Mouse (Mus musculus): ENCODE measurements around the gene Ntn4. TPM values are rescaled to one million over a fixed set of nuclear protein-coding genes. Genes with fewer than 3 reads are reported as not detected.

The Ntn4 gene
- polyA plus RNA-seq, 1 experiment from 2014 or later = 0.76 TPM

GRCm38 (mm10) chr10:93642897-93643296, 2.4 kb downstream of the Ntn4 start:
- Histone ChIP-seq H3K9me3 (ENCODE audit: control insufficient read depth, low read length) (no peaks in the 10 kb centered on the region), H3K27me3 (ENCODE audit: control insufficient read depth, insufficient read depth, low read length) (no peaks in the 10 kb centered on the region), H3K9ac (ENCODE audit: low read length) (no peak overlapping the region), H3K4me1 (replicated peaks; ENCODE audit: control insufficient read depth, insufficient read depth) (0 out of 2 replicates have a peak, but pooled peaks cover 6% of the 10 kb centered on the region), H3K4me3 (ENCODE audit: low read depth, low read length) (no peak overlapping the region), H3K4me2 (replicated peaks; ENCODE audit: low read depth) (peak overlapping the region; percentile 100; the same call in 1 of the 2 replicates), H3K27ac (replicated peaks) (no peak overlapping the region), H3K36me3 (ENCODE audit: control insufficient read depth, insufficient read depth, low read length) (no peaks in the 10 kb centered on the region)
- DNase-seq (ENCODE audit: low spot score) (peak; percentile 70), ATAC-seq (ENCODE audit: low FRiP score, low TSS enrichment) (peak; percentile 77)
- TF ChIP-seq CTCF (IDR thresholded peaks at IDR 0.05; ENCODE audit: low read depth) = no peak
- no peak for TF ChIP-seq EP300 (optimal IDR thresholded peaks at IDR 0.05)
- 41% methylated on average over 8 of the region's 8 CpGs for WGBS

GRCm38 (mm10) chr10:93644451-93644941, 4.0 kb downstream of the Ntn4 start:
- Histone ChIP-seq H3K36me3 (ENCODE audit: control insufficient read depth, insufficient read depth, low read length) (no peaks in the 10 kb centered on the region), H3K4me3 (ENCODE audit: low read depth, low read length) (no peak overlapping the region), H3K4me2 (replicated peaks; ENCODE audit: low read depth) (no peak overlapping the region), H3K27me3 (ENCODE audit: control insufficient read depth, insufficient read depth, low read length) (no peaks in the 10 kb centered on the region), H3K9me3 (ENCODE audit: control insufficient read depth, low read length) (no peaks in the 10 kb centered on the region), H3K4me1 (replicated peaks; ENCODE audit: control insufficient read depth, insufficient read depth) (0 out of 2 replicates have a peak, but pooled peaks cover 6% of the 10 kb centered on the region), H3K9ac (ENCODE audit: low read length) (no peak overlapping the region), H3K27ac (replicated peaks) (no peak overlapping the region)
- ATAC-seq (ENCODE audit: low FRiP score, low TSS enrichment) (no peak), DNase-seq (ENCODE audit: low spot score) (no peak)
- WGBS = 78% methylated on average over 12 of the region's 12 CpGs
- TF ChIP-seq CTCF (IDR thresholded peaks at IDR 0.05; ENCODE audit: low read depth) (no peak), EP300 (optimal IDR thresholded peaks at IDR 0.05) (no peak)

- H3K27me3 ChIP-seq (ENCODE audit: control insufficient read depth, insufficient read depth, low read length) = no peaks in the 10 kb centered on the region
- H3K9me3 ChIP-seq (ENCODE audit: control insufficient read depth, low read length) = no peaks in the 10 kb centered on the region
- 77% methylated on average over 10 of the region's 10 CpGs for WGBS
- no peaks in the 10 kb centered on the region for H3K36me3 ChIP-seq (ENCODE audit: control insufficient read depth, insufficient read depth, low read length)
- no peak overlapping the region for H3K9ac ChIP-seq (ENCODE audit: low read length)
- DNase-seq (ENCODE audit: low spot score) = no peak
- H3K27ac ChIP-seq (replicated peaks) = no peak overlapping the region
- H3K4me1 ChIP-seq (replicated peaks; ENCODE audit: control insufficient read depth, insufficient read depth) = no peaks in the 10 kb centered on the region
- ATAC-seq (ENCODE audit: low FRiP score, low TSS enrichment) = no peak
- no peak overlapping the region for H3K4me3 ChIP-seq (ENCODE audit: low read depth, low read length)
- TF ChIP-seq CTCF (IDR thresholded peaks at IDR 0.05; ENCODE audit: low read depth) (no peak), EP300 (optimal IDR thresholded peaks at IDR 0.05) (no peak)
- H3K4me2 ChIP-seq (replicated peaks; ENCODE audit: low read depth) = no peak overlapping the region
These were observed 7.4 kb downstream of the Ntn4 start for GRCm38 (mm10) chr10:93647655-93648561.

GRCm38 (mm10) chr10:93648598-93649102, 8.2 kb downstream of the Ntn4 start:
- no peaks in the 10 kb centered on the region for H3K9me3 ChIP-seq (ENCODE audit: control insufficient read depth, low read length)
- TF ChIP-seq CTCF (IDR thresholded peaks at IDR 0.05; ENCODE audit: low read depth) = no peak
- no peak for TF ChIP-seq EP300 (optimal IDR thresholded peaks at IDR 0.05)
- H3K9ac ChIP-seq (ENCODE audit: low read length) = no peak overlapping the region
- H3K27ac ChIP-seq (replicated peaks) = no peak overlapping the region
- no peaks in the 10 kb centered on the region for H3K4me1 ChIP-seq (replicated peaks; ENCODE audit: control insufficient read depth, insufficient read depth)
- no peaks in the 10 kb centered on the region for H3K36me3 ChIP-seq (ENCODE audit: control insufficient read depth, insufficient read depth, low read length)
- no peak overlapping the region for H3K4me3 ChIP-seq (ENCODE audit: low read depth, low read length)
- DNase-seq (ENCODE audit: low spot score) = no peak
- 77% methylated on average over 8 of the region's 8 CpGs for whole genome bisulfite sequencing
- no peaks in the 10 kb centered on the region for H3K27me3 ChIP-seq (ENCODE audit: control insufficient read depth, insufficient read depth, low read length)
- H3K4me2 ChIP-seq (replicated peaks; ENCODE audit: low read depth) = no peak overlapping the region
- no peak for ATAC-seq (ENCODE audit: low FRiP score, low TSS enrichment)

- H3K9ac ChIP-seq (ENCODE audit: low read length) = no peak overlapping the region
- H3K27me3 ChIP-seq (ENCODE audit: control insufficient read depth, insufficient read depth, low read length) = no peaks in the 10 kb centered on the region
- H3K4me2 ChIP-seq (replicated peaks; ENCODE audit: low read depth) = no peak overlapping the region
- no peaks in the 10 kb centered on the region for H3K36me3 ChIP-seq (ENCODE audit: control insufficient read depth, insufficient read depth, low read length)
- no peaks in the 10 kb centered on the region for H3K4me1 ChIP-seq (replicated peaks; ENCODE audit: control insufficient read depth, insufficient read depth)
- WGBS = 81% methylated on average over 5 of the region's 5 CpGs
- no peak for DNase-seq (ENCODE audit: low spot score)
- TF ChIP-seq CTCF (IDR thresholded peaks at IDR 0.05; ENCODE audit: low read depth) (peak; percentile 30), EP300 (optimal IDR thresholded peaks at IDR 0.05) (no peak)
- no peak overlapping the region for H3K27ac ChIP-seq (replicated peaks)
- no peak for ATAC-seq (ENCODE audit: low FRiP score, low TSS enrichment)
- no peaks in the 10 kb centered on the region for H3K9me3 ChIP-seq (ENCODE audit: control insufficient read depth, low read length)
- H3K4me3 ChIP-seq (ENCODE audit: low read depth, low read length) = no peak overlapping the region
These were observed 8.6 kb downstream of the Ntn4 start for GRCm38 (mm10) chr10:93649127-93649526.

- no peak overlapping the region for H3K27ac ChIP-seq (replicated peaks)
- H3K36me3 ChIP-seq (ENCODE audit: control insufficient read depth, insufficient read depth, low read length) = no peaks in the 10 kb centered on the region
- TF ChIP-seq EP300 (optimal IDR thresholded peaks at IDR 0.05) = no peak
- no peak for TF ChIP-seq CTCF (IDR thresholded peaks at IDR 0.05; ENCODE audit: low read depth)
- WGBS = 94% methylated on average over 5 of the region's 5 CpGs
- H3K27me3 ChIP-seq (ENCODE audit: control insufficient read depth, insufficient read depth, low read length) = no peaks in the 10 kb centered on the region
- no peaks in the 10 kb centered on the region for H3K4me1 ChIP-seq (replicated peaks; ENCODE audit: control insufficient read depth, insufficient read depth)
- H3K9me3 ChIP-seq (ENCODE audit: control insufficient read depth, low read length) = no peaks in the 10 kb centered on the region
- ATAC-seq (ENCODE audit: low FRiP score, low TSS enrichment) (no peak), DNase-seq (ENCODE audit: low spot score) (no peak)
- H3K4me3 ChIP-seq (ENCODE audit: low read depth, low read length) = no peak overlapping the region
- H3K4me2 ChIP-seq (replicated peaks; ENCODE audit: low read depth) = no peak overlapping the region
- no peak overlapping the region for H3K9ac ChIP-seq (ENCODE audit: low read length)
These were observed 9.1 kb downstream of the Ntn4 start for GRCm38 (mm10) chr10:93649600-93649999.

Measured in stomach, postnatal 0 days (tissue).